Mouse (Mus musculus) layer of hippocampus, adult 9-10 months (tissue): ENCODE measurements at regions not wholly inside any gene's neighbourhood (a gene's known extent, or its start where the extent isn't known, plus 50 kb on each side); places are given as distances from the start of the nearest gene placed in this dataset.

ENCODE experiments used
- DNase-seq: peaks from one replicate; pipeline ENCODE4 v3.0.0; 2022; ENCODE audit warnings: low spot score

GRCm38 (mm10) chr8:97477098-97477457 is 1588.7 kb upstream of the Got2 start:
- no peak for DNase-seq

DNA sequence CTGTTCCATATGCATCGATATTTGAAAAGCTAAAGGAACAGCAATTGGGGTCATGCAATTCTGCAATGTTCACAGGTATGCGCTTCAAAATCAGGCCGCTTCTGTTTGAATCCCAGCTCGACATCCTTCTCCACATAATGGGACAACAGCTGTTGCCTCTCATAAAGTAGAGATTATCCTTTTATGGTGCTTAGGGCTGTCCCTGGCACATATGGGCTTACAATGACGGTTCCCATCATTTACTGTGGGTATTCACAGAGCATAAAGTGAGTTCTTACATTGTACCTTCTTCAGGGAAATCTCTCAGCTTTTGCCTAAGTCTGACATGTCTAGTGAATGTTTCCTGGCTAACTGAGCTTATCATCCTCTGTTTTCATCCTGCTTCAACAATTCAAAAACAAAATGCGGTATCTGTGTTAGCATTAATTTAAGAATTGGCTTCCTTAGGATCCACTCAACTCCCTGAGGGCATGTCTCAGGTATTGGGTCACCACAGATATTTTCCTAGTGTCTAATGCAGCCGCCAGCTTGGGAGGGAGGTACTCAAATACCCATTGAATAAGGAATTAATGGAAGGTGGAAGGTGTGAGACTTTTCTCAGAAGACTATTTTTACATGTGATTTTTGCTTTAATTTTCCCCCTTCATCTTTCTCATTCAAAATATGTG is 1588.2 kb upstream of the Got2 start:
- no peak for DNase-seq

- DNase-seq: no peak
Observed at GRCm38 (mm10) chr8:97473326-97473725, 1585.0 kb upstream of the Got2 start.

DNA sequence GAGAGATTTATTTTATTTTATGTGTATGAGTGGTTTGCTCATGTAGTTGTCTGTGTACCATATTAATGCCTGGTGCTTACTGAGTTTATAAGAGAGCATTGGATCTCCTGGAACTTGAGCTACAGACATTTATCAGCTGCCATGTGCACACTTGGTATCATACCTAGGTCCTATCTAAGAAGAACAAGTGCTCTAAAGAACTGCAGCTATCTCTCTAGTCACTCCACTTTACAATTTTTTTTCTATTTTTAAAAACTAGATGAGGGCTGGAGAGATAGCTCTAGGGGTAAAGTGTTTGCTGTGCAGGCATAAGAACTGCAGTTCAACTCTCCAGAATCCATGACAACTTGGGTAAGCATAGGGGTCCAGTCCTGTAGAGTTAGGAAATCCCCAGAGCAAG is 1573.1 kb upstream of the Got2 start:
- DNase-seq: no peak

DNA sequence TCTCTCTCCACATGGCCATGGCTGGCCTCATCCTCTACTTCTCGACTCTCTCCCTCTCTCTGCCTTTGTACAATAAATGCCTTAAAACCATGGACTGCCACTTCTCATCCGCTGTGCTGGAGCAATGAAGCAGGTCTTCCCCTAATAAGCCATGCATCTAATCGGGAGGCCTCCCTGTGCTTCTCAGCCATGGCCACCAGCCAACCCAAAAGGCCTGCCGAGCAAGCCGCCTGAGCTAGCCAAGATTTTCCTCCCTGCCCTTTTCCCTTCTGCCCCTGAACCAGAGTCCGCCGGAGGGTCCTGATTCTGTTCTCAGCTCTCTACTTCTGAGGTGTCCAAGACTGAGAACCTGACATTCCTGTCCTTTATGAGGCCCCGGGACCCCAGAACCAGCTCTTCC is 1559.3 kb upstream of the Got2 start:
- no peak for DNase-seq

DNA sequence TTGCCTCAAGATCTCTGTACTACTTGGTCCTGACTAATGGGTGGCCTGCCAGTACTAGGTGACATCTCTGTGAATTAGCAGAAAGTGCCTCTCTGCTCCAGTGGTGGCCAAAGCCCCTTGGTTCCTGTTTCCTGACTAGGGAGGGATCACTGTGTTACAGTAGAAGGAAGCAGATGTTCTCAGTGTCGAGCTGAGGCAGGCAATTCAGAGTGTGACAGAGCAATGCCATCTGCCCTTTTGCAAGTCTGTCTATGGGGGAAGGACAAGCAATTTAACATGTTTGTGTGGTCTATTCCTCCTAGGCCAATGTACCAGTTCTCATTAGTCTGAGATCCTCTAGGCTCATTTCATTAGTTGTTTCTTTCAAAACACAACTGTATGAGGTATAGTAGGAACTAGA is 1553.1 kb upstream of the Got2 start:
- DNase-seq: no peak

- DNase-seq: no peak
Observed at GRCm38 (mm10) chr8:97433584-97433983, 1545.2 kb upstream of the Got2 start.

- DNase-seq: no peak
Observed at GRCm38 (mm10) chr8:97431467-97431866, 1543.1 kb upstream of the Got2 start.

GRCm38 (mm10) chr8:97422331-97422730 is 1534.0 kb upstream of the Got2 start:
- no peak for DNase-seq

DNA sequence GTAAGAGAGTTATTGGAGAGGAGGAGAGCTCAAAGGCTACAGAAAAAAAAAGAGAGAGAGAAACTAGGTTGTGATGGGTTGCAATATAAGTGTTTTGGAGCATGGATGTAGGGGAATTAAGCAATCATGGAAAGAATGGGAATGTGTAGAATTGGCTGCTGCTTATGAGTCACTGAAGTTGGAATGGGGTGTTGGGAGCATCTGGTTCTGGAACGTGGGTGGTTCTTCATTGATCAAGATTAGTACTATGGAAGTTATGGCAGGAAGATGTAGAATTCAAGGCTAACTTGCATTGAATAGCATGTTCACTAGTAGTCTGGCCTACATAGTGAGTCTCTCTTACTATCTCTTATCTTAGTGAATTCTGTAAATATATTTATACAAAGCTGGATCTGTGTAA is 1526.4 kb upstream of the Got2 start:
- peak; percentile 7 for DNase-seq

DNA sequence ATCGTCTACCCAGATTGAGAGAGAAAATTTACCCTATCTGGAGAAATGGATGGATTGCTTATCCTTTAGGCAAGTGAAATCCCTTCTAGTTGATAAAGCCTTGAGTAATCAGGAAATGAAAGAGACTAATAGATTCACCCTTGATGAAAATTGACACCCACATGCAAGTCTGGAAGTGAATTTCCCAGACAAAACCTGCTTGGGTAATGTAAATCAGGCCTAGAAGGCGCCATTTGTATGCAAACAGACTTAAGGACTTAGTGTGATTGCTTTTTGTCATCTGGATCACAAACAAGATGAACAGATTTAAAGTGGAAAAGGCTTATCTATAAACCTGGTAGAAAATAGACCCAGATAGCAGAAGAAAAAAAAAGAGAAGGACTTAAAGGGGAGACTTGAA is 1515.0 kb upstream of the Got2 start:
- no peak for DNase-seq

DNA sequence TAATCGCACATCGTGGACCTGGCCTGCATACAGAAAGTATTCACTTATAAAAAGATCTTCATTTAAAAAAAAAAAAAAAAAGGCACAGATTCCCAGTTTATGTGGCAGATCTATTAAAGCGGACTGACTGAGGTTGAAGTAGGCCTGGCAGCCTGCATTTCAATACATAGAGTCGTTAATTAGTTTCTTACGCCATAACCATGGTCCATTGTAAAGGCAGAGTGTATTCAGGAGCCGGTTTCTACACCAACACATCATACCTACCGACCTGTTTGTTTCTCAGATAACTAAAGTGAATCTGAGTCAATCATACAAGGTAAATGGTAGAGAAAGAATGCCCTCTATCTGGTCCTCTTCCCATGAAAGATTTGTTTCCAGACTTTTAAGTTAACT is 1509.0 kb upstream of the Got2 start:
- DNase-seq: no peak

DNA sequence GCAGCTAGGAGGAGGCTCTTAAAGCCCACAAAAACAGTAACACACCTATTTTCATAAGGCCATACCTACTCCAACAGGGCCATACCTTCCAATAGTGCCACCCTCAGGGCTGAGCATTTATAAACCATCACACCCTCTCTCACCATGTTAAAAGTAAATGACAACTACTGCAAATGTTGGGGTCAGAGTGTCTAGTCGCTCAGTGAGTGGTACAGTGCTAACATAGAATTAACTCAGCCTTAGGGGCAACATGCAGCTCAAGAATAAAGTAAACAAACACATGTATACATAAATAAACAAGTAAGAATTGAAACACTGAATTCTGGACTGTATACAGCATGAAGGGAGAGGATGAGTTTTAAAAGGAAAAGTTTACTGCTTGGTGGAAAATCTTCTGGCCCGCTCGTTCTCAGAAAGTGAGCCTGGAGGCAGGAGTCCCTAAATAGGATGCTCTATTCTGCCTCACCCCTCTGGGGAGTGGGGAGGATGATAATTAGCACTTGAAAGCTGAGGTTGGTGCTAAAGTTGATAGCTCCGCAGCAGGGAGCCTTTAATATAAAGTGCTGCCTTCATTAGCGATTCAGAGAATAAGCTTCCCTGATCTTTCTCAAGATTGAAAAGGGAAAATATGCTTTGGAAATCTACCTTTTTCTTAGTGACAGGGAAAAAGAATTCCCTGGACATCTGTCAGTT is 1508.4 kb upstream of the Got2 start:
- DNase-seq: no peak

GRCm38 (mm10) chr8:97389651-97390050 is 1501.3 kb upstream of the Got2 start:
- peak; percentile 4 for DNase-seq

DNA sequence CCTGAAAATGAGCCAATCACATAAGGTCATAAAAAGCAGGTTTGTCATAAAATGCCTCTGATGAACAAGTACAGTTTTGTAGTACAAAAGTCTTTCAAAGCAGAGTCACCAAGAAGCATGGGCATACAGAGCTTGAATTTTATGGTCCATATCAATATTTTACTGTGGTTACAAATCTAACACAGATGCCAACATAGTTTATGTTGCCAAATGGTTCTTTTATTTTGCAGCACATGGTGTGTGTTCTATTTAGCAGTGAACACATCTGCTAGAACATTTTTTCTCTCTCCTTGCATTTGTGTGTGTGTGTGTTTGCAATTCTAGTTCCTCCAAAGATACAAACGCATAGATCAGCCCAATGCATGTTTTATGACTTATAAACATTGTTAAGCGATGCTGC is 1500.8 kb upstream of the Got2 start:
- peak; percentile 25 for DNase-seq

DNA sequence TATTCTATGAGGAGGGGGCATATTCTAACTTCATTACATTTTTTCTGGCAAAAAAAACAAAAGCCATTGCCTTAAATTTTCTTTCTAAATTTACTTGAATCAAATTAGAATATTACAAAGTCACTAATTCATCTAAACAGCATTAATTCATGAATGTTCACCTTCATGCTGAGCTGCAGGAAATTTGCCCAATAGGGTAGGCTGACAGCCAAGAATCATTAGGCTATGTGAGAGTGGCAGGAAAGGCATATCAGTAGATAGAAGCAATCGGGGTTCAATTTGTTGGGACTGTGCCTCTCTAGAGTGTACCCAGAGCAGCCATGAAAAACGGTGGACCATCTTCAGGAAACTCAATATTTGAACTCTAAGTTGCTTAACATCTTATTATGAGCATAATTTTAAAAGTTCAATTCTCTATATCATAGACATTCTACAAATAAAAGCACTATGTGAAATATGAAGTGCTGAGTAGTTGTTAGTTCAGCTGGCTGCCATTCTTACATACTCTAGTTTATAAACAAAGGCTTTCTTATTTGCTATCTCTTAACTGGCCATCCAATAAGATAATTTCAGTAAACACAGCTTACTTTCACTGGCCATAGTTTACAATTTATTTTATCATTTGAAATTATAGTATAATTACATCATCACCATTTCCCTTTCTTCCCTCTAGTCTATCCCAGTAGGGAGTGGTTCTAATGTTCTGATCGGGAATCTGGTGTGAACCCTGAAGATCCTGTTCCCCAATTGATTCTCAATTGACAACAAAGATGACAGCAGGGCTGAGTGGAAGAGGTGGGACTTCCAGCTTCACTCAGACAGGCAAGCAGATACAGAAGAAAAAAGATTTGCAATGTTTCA is 1486.8 kb upstream of the Got2 start:
- DNase-seq: no peak

DNA sequence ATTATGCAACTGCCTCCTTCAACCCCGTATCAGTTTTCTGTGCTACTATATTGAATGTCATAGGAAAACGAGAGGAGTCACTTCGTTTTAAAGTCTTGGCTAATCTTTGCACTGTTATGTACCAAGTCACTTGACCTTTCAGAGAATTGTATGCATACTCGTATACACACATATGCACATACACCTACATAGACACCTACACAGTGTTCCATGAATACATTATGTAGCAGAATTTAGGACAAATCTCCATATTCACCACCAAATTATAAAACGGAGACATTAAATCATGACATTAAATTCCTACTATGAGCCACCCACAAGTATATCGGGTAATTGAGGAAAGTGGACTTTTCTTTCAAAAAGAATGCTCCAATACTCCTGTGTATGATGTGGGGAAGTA is 1458.3 kb upstream of the Got2 start:
- no peak for DNase-seq

DNA sequence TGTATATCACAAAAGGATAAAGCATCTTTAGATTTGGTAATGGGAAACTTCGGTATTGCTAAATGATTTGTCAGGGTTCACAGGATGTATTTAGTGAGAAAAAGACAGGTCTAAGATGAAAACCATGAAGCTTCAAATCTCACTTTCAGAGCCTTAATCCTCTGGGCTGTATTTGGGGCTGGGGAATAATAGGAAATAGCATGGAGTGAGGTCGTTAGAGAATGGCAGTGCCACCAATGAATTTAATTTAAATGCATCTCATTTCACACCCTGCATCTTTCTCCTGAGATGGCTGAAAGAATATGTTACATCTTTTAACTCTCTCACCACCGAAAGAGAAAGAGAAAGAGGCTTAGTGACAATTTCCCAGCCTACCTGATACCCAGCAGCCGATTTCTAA is 1427.2 kb upstream of the Got2 start:
- no peak for DNase-seq

- DNase-seq: no peak
Observed at GRCm38 (mm10) chr8:97308304-97308703, 1420.0 kb upstream of the Got2 start.

GRCm38 (mm10) chr8:97270582-97270981 is 1382.2 kb upstream of the Got2 start:
- no peak for DNase-seq

- DNase-seq: no peak
Observed at GRCm38 (mm10) chr8:97260964-97261363, 1372.6 kb upstream of the Got2 start.

DNA sequence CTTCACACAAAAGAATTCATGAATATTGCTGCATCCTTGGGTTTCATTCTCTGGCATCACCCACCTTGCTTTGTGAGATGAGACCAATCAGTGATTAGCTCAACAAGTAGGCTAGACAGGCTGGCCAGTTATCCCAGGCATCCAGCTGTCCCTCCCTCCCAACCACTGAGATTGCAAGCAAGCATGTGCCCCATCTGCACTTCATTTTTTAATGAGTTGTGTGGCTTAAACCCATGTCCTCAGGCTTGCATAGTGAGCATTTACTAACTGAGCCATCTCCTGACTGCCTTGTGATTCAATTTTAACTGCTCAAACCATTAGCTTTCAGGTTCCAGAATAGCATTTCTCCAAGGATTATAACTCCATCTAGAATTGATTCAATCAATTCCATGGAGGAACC is 1365.8 kb upstream of the Got2 start:
- no peak for DNase-seq

DNA sequence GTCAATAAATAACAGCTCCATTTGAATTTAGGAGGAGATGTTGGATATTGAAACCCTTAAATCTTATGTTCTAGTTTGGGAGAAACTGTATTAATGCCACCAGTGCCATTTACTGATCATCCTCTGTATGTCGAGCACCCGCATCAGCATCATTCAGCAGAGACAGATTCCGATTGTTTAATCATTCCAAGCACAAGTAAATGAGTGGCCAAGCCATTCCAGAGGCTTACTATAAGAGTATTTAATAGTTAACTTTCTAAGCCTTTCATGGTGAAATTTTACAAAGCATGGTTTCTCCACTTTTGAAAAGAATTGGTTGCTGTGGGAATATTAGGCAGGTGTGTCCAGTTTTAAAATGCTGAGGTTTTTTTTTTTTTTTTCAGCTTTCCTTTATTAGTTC is 1363.9 kb upstream of the Got2 start:
- DNase-seq: no peak
